Mouse (Mus musculus): Measurements from ENCODE around the gene Rora. TPM values are rescaled to one million over a fixed set of nuclear protein-coding genes. Genes with fewer than 3 reads are reported as not detected.
A peak's percentile ranks its signal among the peaks of the same experiment; 100 is the strongest.

Gene Rora
- polyA plus RNA-seq, 1 experiment from 2014 or later = 18.6 TPM

- Histone ChIP-seq H3K9ac (no peak overlapping the region), H3K27ac (peak overlapping the region; percentile 44; the same call in 1 of the 2 replicates), H3K4me2 (peak overlapping the region; percentile 24), H3K27me3 (no peaks in the 10 kb centered on the region), H3K9me3 (no peaks in the 10 kb centered on the region), H3K4me1 (peaks cover 35% of the 10 kb centered on the region), H3K36me3 (no peaks in the 10 kb centered on the region), H3K4me3 (no peak overlapping the region)
- peak; percentile 56; the same call in 1 of the 2 replicates for ATAC-seq (ENCODE audit: insufficient number of reproducible peaks, insufficient read depth, low FRiP score, low TSS enrichment, low read depth)
- 40% methylated on average over 11 of the region's 11 CpGs for WGBS
These were observed 237.8 kb downstream of the Rora start for GRCm38 (mm10) chr9:68891431-68891830.

GRCm38 (mm10) chr9:68892356-68892755 lies 238.8 kb downstream of the Rora start:
- Histone ChIP-seq H3K9me3 (no peaks in the 10 kb centered on the region), H3K27me3 (no peaks in the 10 kb centered on the region), H3K9ac (no peak overlapping the region), H3K36me3 (no peaks in the 10 kb centered on the region), H3K4me2 (no peak overlapping the region), H3K4me3 (no peak overlapping the region), H3K4me1 (peaks cover 35% of the 10 kb centered on the region), H3K27ac (0 out of 2 replicates have a peak overlapping the region, but pooled peaks have one; percentile 44)
- WGBS = 82% methylated on average over 4 of the region's 4 CpGs
- ATAC-seq (ENCODE audit: insufficient number of reproducible peaks, insufficient read depth, low FRiP score, low TSS enrichment, low read depth) = no peak

DNA sequence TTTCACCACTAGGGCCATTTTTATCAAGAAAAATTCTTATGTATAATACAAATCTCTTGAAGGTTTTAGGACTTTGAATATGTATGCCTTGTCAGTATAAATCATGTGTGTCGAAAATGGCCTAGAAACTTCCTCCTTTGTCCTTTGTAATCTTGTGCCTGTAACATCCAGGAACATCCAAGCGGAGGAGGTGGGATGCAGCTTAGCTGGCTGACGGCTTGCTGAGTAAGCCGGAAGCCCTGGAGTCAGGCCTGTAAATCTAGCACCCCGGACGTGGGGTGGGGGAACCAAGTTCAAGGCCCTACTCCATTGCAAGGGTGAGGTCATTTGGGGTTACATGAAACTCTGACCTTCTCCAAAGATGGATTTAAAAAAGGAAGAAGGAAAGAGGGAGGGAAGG lies 239.3 kb downstream of the Rora start:
- Histone ChIP-seq H3K27ac (no peak overlapping the region), H3K9me3 (no peaks in the 10 kb centered on the region), H3K36me3 (no peaks in the 10 kb centered on the region), H3K4me3 (no peak overlapping the region), H3K4me2 (no peak overlapping the region), H3K4me1 (peaks cover 35% of the 10 kb centered on the region), H3K27me3 (no peaks in the 10 kb centered on the region), H3K9ac (no peak overlapping the region)
- ATAC-seq (ENCODE audit: insufficient number of reproducible peaks, insufficient read depth, low FRiP score, low TSS enrichment, low read depth) = no peak
- 80% methylated on average over 6 of the region's 6 CpGs for WGBS

GRCm38 (mm10) chr9:68898286-68898685 lies 244.7 kb downstream of the Rora start:
- 65% methylated on average over 6 of the region's 6 CpGs for WGBS
- Histone ChIP-seq H3K4me1 (peaks cover 16% of the 10 kb centered on the region; the same call in 1 of the 2 replicates), H3K27ac (no peak overlapping the region), H3K9me3 (no peaks in the 10 kb centered on the region), H3K4me2 (no peak overlapping the region), H3K4me3 (no peak overlapping the region), H3K9ac (no peak overlapping the region), H3K36me3 (no peaks in the 10 kb centered on the region), H3K27me3 (no peaks in the 10 kb centered on the region)
- no peak for ATAC-seq (ENCODE audit: insufficient number of reproducible peaks, insufficient read depth, low FRiP score, low TSS enrichment, low read depth)

DNA sequence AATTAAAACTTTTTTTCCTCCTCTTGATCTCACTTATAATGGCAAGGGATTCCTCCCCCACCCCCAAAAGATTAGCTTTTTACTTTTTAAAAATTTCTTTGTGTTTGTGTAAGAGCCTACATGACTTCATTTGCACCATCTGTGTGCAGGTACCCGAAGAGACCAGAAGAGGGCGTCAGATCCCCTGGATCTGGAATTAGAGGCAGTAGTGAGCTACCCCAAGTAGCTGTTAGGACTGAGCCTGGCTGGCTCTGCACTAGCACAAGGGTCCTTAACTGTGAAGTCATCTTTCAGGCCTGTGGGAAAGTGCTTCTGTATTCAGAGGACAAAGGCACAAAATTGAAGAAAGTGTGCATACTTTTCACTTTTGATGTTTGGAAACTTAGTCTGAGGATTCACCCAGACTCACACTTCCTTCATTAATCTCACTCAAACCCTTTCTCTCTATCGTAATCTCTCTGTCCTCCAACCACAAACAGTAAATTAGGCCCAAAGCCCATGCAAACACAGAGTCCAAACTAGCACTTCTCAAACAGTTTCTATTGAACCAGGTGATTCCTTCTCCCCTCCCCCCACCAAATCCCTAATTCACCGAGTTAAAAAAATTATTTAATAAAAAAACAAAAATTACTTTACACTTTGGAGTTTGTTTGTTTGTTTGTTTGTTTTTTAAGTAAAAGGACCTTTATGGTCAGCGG lies 246.1 kb downstream of the Rora start:
- 84% methylated on average over 5 of the region's 5 CpGs for WGBS
- Histone ChIP-seq H3K9me3 (no peaks in the 10 kb centered on the region), H3K27me3 (no peaks in the 10 kb centered on the region), H3K4me3 (no peak overlapping the region), H3K4me1 (peaks cover 12% of the 10 kb centered on the region), H3K27ac (no peak overlapping the region), H3K4me2 (no peak overlapping the region), H3K9ac (no peak overlapping the region), H3K36me3 (no peaks in the 10 kb centered on the region)
- no peak for ATAC-seq (ENCODE audit: insufficient number of reproducible peaks, insufficient read depth, low FRiP score, low TSS enrichment, low read depth)

DNA sequence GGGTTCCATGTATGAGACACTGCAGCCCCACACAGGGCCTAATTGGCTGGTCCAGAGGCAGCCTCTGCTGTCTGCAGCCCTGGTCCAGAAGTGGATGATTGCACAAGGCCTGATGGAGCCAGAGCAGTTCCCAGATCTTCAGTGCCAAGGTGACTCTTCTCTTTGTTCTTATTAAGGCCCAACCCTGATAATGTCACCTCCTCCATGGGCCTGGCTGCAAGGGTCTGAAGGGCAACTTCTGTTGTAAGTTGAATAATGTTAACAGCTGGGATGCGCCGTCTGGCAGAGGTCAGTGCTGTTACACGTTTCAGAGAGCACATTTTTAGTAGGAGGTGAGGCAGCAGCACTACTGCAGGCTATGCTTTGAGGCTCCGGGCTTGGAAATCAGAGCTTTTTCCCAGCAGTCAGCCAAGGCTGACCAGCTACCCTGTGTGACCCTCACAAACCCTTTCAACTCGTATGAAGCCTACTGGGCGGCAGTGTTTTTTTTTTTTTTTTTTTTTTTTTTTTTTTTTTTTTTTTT lies 252.8 kb downstream of the Rora start:
- WGBS = 61% methylated on average over 6 of the region's 6 CpGs
- peaks cover 10% of the 10 kb centered on the region; the same call in 1 of the 2 replicates for H3K4me1 ChIP-seq
- no peaks in the 10 kb centered on the region for H3K36me3 ChIP-seq
- no peaks in the 10 kb centered on the region for H3K9me3 ChIP-seq
- H3K27ac ChIP-seq = no peak overlapping the region
- no peak overlapping the region for H3K4me2 ChIP-seq
- H3K27me3 ChIP-seq = no peaks in the 10 kb centered on the region
- H3K9ac ChIP-seq = no peak overlapping the region
- no peak for ATAC-seq (ENCODE audit: insufficient number of reproducible peaks, insufficient read depth, low FRiP score, low TSS enrichment, low read depth)
- H3K4me3 ChIP-seq = no peak overlapping the region

- no peak overlapping the region for H3K9ac ChIP-seq
These were observed 259.0 kb downstream of the Rora start for GRCm38 (mm10) chr9:68912483-68913151.

GRCm38 (mm10) chr9:68913191-68913697 lies 259.7 kb downstream of the Rora start:
- H3K27ac ChIP-seq = no peak overlapping the region; the same call in 1 of the 2 replicates
- no peak overlapping the region for H3K9ac ChIP-seq
- H3K4me2 ChIP-seq = no peak overlapping the region
- H3K9me3 ChIP-seq = no peaks in the 10 kb centered on the region
- no peak for ATAC-seq (ENCODE audit: insufficient number of reproducible peaks, insufficient read depth, low FRiP score, low TSS enrichment, low read depth)
- 52% methylated on average over 10 of the region's 10 CpGs for WGBS
- H3K27me3 ChIP-seq = no peaks in the 10 kb centered on the region
- H3K4me1 ChIP-seq = peaks cover 29% of the 10 kb centered on the region
- H3K4me3 ChIP-seq = no peak overlapping the region
- no peaks in the 10 kb centered on the region for H3K36me3 ChIP-seq

More at GRCm38 (mm10) chr9:68912483-68913151, 259.0 kb downstream of the Rora start:
- H3K27ac ChIP-seq = no peak overlapping the region
- no peak overlapping the region for H3K4me2 ChIP-seq
- peaks cover 29% of the 10 kb centered on the region for H3K4me1 ChIP-seq
- H3K4me3 ChIP-seq = no peak overlapping the region
- H3K27me3 ChIP-seq = no peaks in the 10 kb centered on the region
- no peak for ATAC-seq (ENCODE audit: insufficient number of reproducible peaks, insufficient read depth, low FRiP score, low TSS enrichment, low read depth)
- WGBS = 50% methylated on average over 8 of the region's 8 CpGs
- no peaks in the 10 kb centered on the region for H3K9me3 ChIP-seq
- H3K36me3 ChIP-seq = no peaks in the 10 kb centered on the region

DNA sequence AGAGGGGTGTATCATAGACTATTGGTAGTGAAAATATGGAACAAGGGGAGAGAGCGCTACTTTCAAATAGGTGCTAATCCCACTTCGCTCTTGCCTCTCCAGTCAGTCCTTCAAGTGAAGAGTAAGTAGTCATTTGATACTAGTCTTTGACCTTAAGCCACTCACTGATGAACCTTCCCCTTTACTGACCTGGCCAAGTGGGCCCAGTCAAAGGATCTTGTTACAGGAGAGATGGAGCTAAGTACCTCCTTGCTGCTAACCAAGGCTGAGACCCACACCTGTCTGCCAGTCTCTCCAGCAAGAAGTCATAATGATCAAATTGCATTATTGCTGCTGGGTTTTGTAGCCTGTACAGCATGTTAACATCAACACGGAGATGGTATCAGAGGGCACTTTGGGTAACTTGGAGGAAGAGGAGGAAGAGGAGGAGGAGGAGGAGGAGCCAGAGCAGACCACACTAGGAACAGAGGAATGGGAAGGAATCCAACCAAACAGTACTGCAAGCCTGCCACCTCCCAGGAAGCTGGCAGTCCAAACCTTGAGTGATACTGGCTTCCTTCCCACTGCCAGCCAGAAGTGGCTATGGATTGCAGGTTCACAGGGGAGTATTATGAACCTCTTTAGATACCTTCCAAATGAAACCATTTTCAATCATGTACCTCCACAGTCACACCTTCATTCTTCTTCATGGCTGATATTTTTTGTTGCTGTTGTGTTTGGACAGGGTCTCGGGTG lies 261.1 kb downstream of the Rora start:
- H3K9me3 ChIP-seq = no peaks in the 10 kb centered on the region
- H3K4me1 ChIP-seq = peaks cover 29% of the 10 kb centered on the region
- 78% methylated on average over 4 of the region's 4 CpGs for WGBS
- no peaks in the 10 kb centered on the region for H3K36me3 ChIP-seq
- no peak overlapping the region for H3K27ac ChIP-seq
- no peak overlapping the region for H3K4me3 ChIP-seq
- no peaks in the 10 kb centered on the region for H3K27me3 ChIP-seq
- no peak overlapping the region for H3K4me2 ChIP-seq
- H3K9ac ChIP-seq = no peak overlapping the region
- ATAC-seq (ENCODE audit: insufficient number of reproducible peaks, insufficient read depth, low FRiP score, low TSS enrichment, low read depth) = no peak

GRCm38 (mm10) chr9:68916741-68917140 lies 263.2 kb downstream of the Rora start:
- H3K9ac ChIP-seq = no peak overlapping the region
- H3K4me1 ChIP-seq = peaks cover 29% of the 10 kb centered on the region
- no peak overlapping the region for H3K4me3 ChIP-seq
- no peaks in the 10 kb centered on the region for H3K9me3 ChIP-seq
- 77% methylated on average over 1 of the region's 1 CpGs for WGBS
- H3K4me2 ChIP-seq = no peak overlapping the region
- no peaks in the 10 kb centered on the region for H3K27me3 ChIP-seq
- ATAC-seq (ENCODE audit: insufficient number of reproducible peaks, insufficient read depth, low FRiP score, low TSS enrichment, low read depth) = no peak
- H3K27ac ChIP-seq = no peak overlapping the region
- no peaks in the 10 kb centered on the region for H3K36me3 ChIP-seq

DNA sequence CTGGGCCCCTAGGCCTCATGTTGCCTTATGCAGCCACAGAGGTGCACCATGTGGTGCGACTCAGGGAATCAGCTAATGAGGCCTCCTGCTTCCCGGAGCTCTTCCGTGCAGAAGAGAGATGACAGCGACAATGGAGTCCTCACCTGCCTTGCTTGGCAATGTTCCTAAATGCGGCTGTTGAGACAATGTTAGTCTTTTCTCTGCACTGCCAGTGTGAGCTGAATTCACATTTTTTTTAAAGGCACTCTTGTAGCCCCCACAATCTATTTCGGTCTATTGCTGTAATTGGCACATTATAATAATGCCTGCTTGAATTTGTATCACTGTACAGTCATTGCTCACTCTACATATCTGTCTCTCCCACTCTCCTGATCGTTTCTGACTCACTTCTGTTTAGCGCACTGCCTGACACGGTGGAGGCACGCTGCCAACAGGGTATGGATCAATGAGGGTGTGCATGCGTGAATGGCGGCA lies 269.6 kb downstream of the Rora start:
- H3K27ac ChIP-seq = no peak overlapping the region
- H3K36me3 ChIP-seq = no peaks in the 10 kb centered on the region
- peaks cover 4% of the 10 kb centered on the region; the same call in 1 of the 2 replicates for H3K4me1 ChIP-seq
- no peak overlapping the region for H3K4me3 ChIP-seq
- H3K9me3 ChIP-seq = no peaks in the 10 kb centered on the region
- no peak overlapping the region for H3K4me2 ChIP-seq
- H3K27me3 ChIP-seq = no peaks in the 10 kb centered on the region
- WGBS = 84% methylated on average over 12 of the region's 12 CpGs
- H3K9ac ChIP-seq = no peak overlapping the region
- ATAC-seq (ENCODE audit: insufficient number of reproducible peaks, insufficient read depth, low FRiP score, low TSS enrichment, low read depth) = no peak

All from embryonic facial prominence, embryonic 13.5 days (tissue).